Mouse (Mus musculus) neural tube, embryonic 15.5 days (tissue): Measurements from ENCODE around the gene Orc1. TPM values are rescaled to one million over a fixed set of nuclear protein-coding genes. Genes with fewer than 3 reads are reported as not detected.

Source experiments
- ATAC-seq: fragments of 200-750 bp; cut with Nextera tagmentation; 2 replicates; pipeline ENCODE4 v1.8.0; 2017; ENCODE audit warnings: mild to moderate bottlenecking, moderate TSS enrichment, moderate library complexity; ENCODE audit not compliant: low FRiP score
- H3K27ac ChIP-seq: fragments of 300-500 bp; sonication (generic); replicated peaks from 2 replicates; pipeline ENCODE4 v1.5.1; 2015; ENCODE audit warnings: mild to moderate bottlenecking, inconsistent platforms
- H3K27me3 ChIP-seq: fragments of 300-500 bp; sonication (generic); replicated peaks from 2 replicates; pipeline ENCODE4 v1.6.1; 2015; ENCODE audit warnings: inconsistent platforms
- H3K36me3 ChIP-seq: fragments of 300-500 bp; sonication (generic); 2 replicates; pipeline ENCODE4 v1.6.1; 2015; ENCODE audit warnings: inconsistent platforms
- H3K4me1 ChIP-seq: fragments of 300-500 bp; sonication (generic); 2 replicates; pipeline ENCODE4 v1.6.1; 2015; ENCODE audit warnings: inconsistent platforms
- H3K4me2 ChIP-seq: fragments of 300-500 bp; sonication (generic); 2 replicates; pipeline ENCODE4 v1.6.1; 2015; ENCODE audit warnings: inconsistent platforms, mild to moderate bottlenecking, moderate library complexity
- H3K4me3 ChIP-seq: fragments of 300-500 bp; sonication (generic); replicated peaks from 2 replicates; pipeline ENCODE4 v1.5.1; 2015; ENCODE audit warnings: mild to moderate bottlenecking, inconsistent platforms
- H3K9ac ChIP-seq: fragments of 300-500 bp; sonication (generic); replicated peaks from 2 replicates; pipeline ENCODE4 v1.6.1; 2015; ENCODE audit warnings: mild to moderate bottlenecking, inconsistent platforms
- H3K9me3 ChIP-seq: fragments of 300-500 bp; sonication (generic); replicated peaks from 2 replicates; pipeline ENCODE4 v1.6.1; 2016; ENCODE audit warnings: inconsistent platforms
- WGBS: fragments of 180-500 bp; shearing (Covaris S2); methylation state at CpG from one replicate; pipeline ENCODE4 v1.1.7; 2015; ENCODE audit warnings: mixed read lengths; 5-methylcytosine and 5-hydroxymethylcytosine counted together
- polyA plus RNA-seq: library from polyadenylated mRNA; unstranded; fragments of >200 nt; fragmentation: Nextera tagmentation; extraction: Ambion mirVana; gene quantifications from 2 replicates; pipeline ENCODE4 v1.2.1, GENCODE M21; 2015

Orc1 gene
- polyA plus RNA-seq, 1 experiment from 2014 or later, result 1.3 TPM

DNA sequence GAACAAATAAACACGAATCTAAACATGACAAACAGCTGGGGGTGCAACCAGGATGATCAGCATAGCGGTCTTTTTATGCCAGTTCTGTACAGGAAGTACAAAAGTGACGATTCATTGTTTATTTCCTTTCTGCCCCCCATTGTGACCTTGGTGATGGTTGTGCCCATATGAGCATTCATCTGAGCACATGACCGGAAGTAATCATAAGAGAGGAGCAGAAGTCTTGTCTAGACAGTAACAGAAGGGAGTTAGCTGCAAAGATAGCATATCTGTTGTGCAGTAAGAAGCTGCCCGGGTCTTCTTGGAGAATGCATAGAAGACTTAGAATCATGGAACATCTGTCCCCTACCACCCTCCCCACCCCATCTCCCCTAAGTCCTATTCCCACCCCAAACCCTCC, 59.5 kb downstream of the Orc1 start:
- Histone ChIP-seq H3K4me3 (no peak overlapping the region), H3K36me3 (peaks cover 76% of the 10 kb centered on the region), H3K4me2 (no peak overlapping the region), H3K9ac (no peak overlapping the region), H3K4me1 (no peaks in the 10 kb centered on the region), H3K27ac (no peak overlapping the region), H3K27me3 (no peaks in the 10 kb centered on the region), H3K9me3 (no peaks in the 10 kb centered on the region)
- no peak for ATAC-seq
- WGBS, result 83% methylated on average over 5 of the region's 5 CpGs

DNA sequence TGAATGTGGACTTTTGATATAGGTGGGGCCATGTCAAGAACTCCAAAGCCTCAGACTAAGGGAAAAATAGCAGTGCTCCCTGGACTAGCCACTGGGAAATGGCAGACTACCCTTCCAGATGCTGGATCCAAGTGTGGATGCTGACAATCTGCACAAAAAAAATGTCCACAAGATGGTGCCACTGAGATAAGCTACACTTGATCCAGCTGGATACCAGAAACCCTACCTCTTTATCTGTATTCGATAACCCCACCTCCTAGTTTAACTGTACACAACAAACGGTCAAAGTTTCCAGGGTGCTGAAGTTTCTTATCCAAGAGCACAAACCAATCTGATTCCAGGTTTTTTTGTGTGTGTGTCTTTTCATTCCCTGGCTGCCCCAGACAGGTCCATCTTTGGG, 85.2 kb downstream of the Orc1 start:
- ATAC-seq, result no peak
- Histone ChIP-seq H3K9ac (no peak overlapping the region), H3K4me2 (no peak overlapping the region), H3K27me3 (no peaks in the 10 kb centered on the region), H3K27ac (no peak overlapping the region), H3K4me1 (no peaks in the 10 kb centered on the region), H3K36me3 (peaks cover 16% of the 10 kb centered on the region), H3K4me3 (no peak overlapping the region), H3K9me3 (no peaks in the 10 kb centered on the region)
- WGBS, result 85% methylated on average over 2 of the region's 2 CpGs

Other genes with a start within 250 kb of the Orc1 start
- gene Shisal2a, start 196.1 kb upstream of the Orc1 start, polyA plus RNA-seq, result 4.0 and 6.3 TPM in 2 replicates
- 36.9 and 37.9 TPM in 2 replicates for gene Gpx7, start 172.5 kb upstream of the Orc1 start, polyA plus RNA-seq
- 49.4 and 52.0 TPM in 2 replicates for gene Tut4, start 120.0 kb upstream of the Orc1 start, polyA plus RNA-seq
- 73.2 and 77.2 TPM in 2 replicates for gene Prpf38a, start 87 bp upstream of the Orc1 start, polyA plus RNA-seq
- 18.2 and 19.8 TPM in 2 replicates for gene Cc2d1b, start 40.5 kb downstream of the Orc1 start, polyA plus RNA-seq
- gene 3110021N24Rik, start 140.2 kb downstream of the Orc1 start, polyA plus RNA-seq, result 2.0 and 2.3 TPM in 2 replicates
- 6.9 and 7.7 TPM in 2 replicates for gene Zfyve9, start 201.4 kb downstream of the Orc1 start, polyA plus RNA-seq